Mouse (Mus musculus): ENCODE measurements around the gene Flcn.

The Flcn gene

GRCm38 (mm10) chr11:59805656-59806055, 4.2 kb downstream of the Flcn start:
- no peak for DNase-seq (ENCODE audit: extremely low read depth, insufficient read length, low spot score)

- DNase-seq (ENCODE audit: extremely low read depth, insufficient read length, low spot score) = no peak
Measured at GRCm38 (mm10) chr11:59805256-59805655, 4.6 kb downstream of the Flcn start.

- DNase-seq (ENCODE audit: extremely low read depth, insufficient read length, low spot score) = no peak
Measured at GRCm38 (mm10) chr11:59804409-59805110, 5.3 kb downstream of the Flcn start.

- DNase-seq (ENCODE audit: extremely low read depth, insufficient read length, low spot score) = no peak
Measured at GRCm38 (mm10) chr11:59803516-59803915, 6.3 kb downstream of the Flcn start.

GRCm38 (mm10) chr11:59801881-59802280, 7.9 kb downstream of the Flcn start:
- no peak for DNase-seq (ENCODE audit: extremely low read depth, insufficient read length, low spot score)

GRCm38 (mm10) chr11:59800412-59800811, 9.4 kb downstream of the Flcn start:
- no peak for DNase-seq (ENCODE audit: extremely low read depth, insufficient read length, low spot score)

- DNase-seq (ENCODE audit: extremely low read depth, insufficient read length, low spot score) = no peak
Measured at GRCm38 (mm10) chr11:59793390-59793789, 16.4 kb downstream of the Flcn start.

GRCm38 (mm10) chr11:59789311-59789710, 20.5 kb downstream of the Flcn start:
- DNase-seq (ENCODE audit: extremely low read depth, insufficient read length, low spot score) = no peak

- DNase-seq (ENCODE audit: extremely low read depth, insufficient read length, low spot score) = no peak
Measured at GRCm38 (mm10) chr11:59787199-59787781, 22.5 kb downstream of the Flcn start, which contains the start of gene Pld6. Pld6 (minus strand) TSS chr11:59787645.

- no peak for DNase-seq (ENCODE audit: extremely low read depth, insufficient read length, low spot score)
Measured at GRCm38 (mm10) chr11:59786444-59787198, 23.2 kb downstream of the Flcn start.

GRCm38 (mm10) chr11:59783591-59783990, 26.2 kb downstream of the Flcn start:
- no peak for DNase-seq (ENCODE audit: extremely low read depth, insufficient read length, low spot score)

- DNase-seq (ENCODE audit: extremely low read depth, insufficient read length, low spot score) = no peak
Measured at GRCm38 (mm10) chr11:59782091-59782590, 27.7 kb downstream of the Flcn start.

GRCm38 (mm10) chr11:59780241-59780640, 29.6 kb downstream of the Flcn start:
- no peak for DNase-seq (ENCODE audit: extremely low read depth, insufficient read length, low spot score)

GRCm38 (mm10) chr11:59779406-59779805, 30.4 kb downstream of the Flcn start:
- no peak for DNase-seq (ENCODE audit: extremely low read depth, insufficient read length, low spot score)

GRCm38 (mm10) chr11:59778874-59779223, 31.0 kb downstream of the Flcn start:
- DNase-seq (ENCODE audit: extremely low read depth, insufficient read length, low spot score) = no peak

GRCm38 (mm10) chr11:59778181-59778873, 31.5 kb downstream of the Flcn start:
- DNase-seq (ENCODE audit: extremely low read depth, insufficient read length, low spot score) = peak; percentile 45

- DNase-seq (ENCODE audit: extremely low read depth, insufficient read length, low spot score) = no peak
Measured at GRCm38 (mm10) chr11:59777259-59777658, 32.6 kb downstream of the Flcn start.

- no peak for DNase-seq (ENCODE audit: extremely low read depth, insufficient read length, low spot score)
Measured at GRCm38 (mm10) chr11:59775435-59776148, 34.2 kb downstream of the Flcn start.

- no peak for DNase-seq (ENCODE audit: extremely low read depth, insufficient read length, low spot score)
Measured at GRCm38 (mm10) chr11:59774522-59774921, 35.3 kb downstream of the Flcn start.

- no peak for DNase-seq (ENCODE audit: extremely low read depth, insufficient read length, low spot score)
Measured at GRCm38 (mm10) chr11:59772902-59773301, 36.9 kb downstream of the Flcn start.

Measured in 3134 (cell line).